Mouse (Mus musculus) limb, embryonic 14.5 days (tissue): ENCODE measurements around the gene Ifitm1. TPM values are rescaled to one million over a fixed set of nuclear protein-coding genes. Genes with fewer than 3 reads are reported as not detected.

Experiments used
- ATAC-seq: fragments of 200-750 bp; cut with Nextera tagmentation; 2 replicates; pipeline ENCODE4 v1.8.0; 2017; ENCODE audit warnings: low read depth, moderate number of reproducible peaks, moderate TSS enrichment; ENCODE audit not compliant: low FRiP score
- DNase-seq: peaks from one replicate; pipeline ENCODE4 v3.0.0-alpha.2; 2015; ENCODE audit warnings: low spot score
- H3K27ac ChIP-seq: fragments of 300-500 bp; sonication (generic); replicated peaks from 2 replicates; pipeline ENCODE4 v1.5.1; 2014; ENCODE audit warnings: low read depth, mild to moderate bottlenecking, low read length, moderate library complexity, mixed read lengths
- H3K27me3 ChIP-seq: fragments of 300-500 bp; sonication (generic); 2 replicates; pipeline ENCODE4 v1.6.1; 2014; ENCODE audit warnings: low read length, mixed read lengths; ENCODE audit not compliant: control insufficient read depth, insufficient read depth
- H3K36me3 ChIP-seq: fragments of 300-500 bp; sonication (generic); 2 replicates; pipeline ENCODE4 v1.6.1; 2014; ENCODE audit warnings: mild to moderate bottlenecking, low read length, moderate library complexity, mixed read lengths; ENCODE audit not compliant: control insufficient read depth, insufficient read depth
- H3K4me1 ChIP-seq: fragments of 300-500 bp; sonication (generic); 2 replicates; pipeline ENCODE4 v1.6.1; 2014; ENCODE audit warnings: antibody characterized with exemption, low read length, mixed read lengths; ENCODE audit not compliant: control insufficient read depth, insufficient read depth
- H3K4me2 ChIP-seq: fragments of 300-500 bp; sonication (generic); replicated peaks from 2 replicates; pipeline ENCODE4 v1.6.1; 2014; ENCODE audit warnings: low read depth, mild to moderate bottlenecking, low read length, moderate library complexity; ENCODE audit not compliant: severe bottlenecking
- H3K4me3 ChIP-seq: fragments of 300-500 bp; sonication (generic); replicated peaks from 2 replicates; pipeline ENCODE4 v1.5.1; 2014; ENCODE audit warnings: low read length
- H3K9ac ChIP-seq: fragments of 300-500 bp; sonication (generic); 2 replicates; pipeline ENCODE4 v1.6.1; 2014; ENCODE audit warnings: mild to moderate bottlenecking, low read depth, low read length, moderate library complexity; ENCODE audit not compliant: severe bottlenecking
- H3K9me3 ChIP-seq: fragments of 300-500 bp; sonication (generic); 2 replicates; pipeline ENCODE4 v1.6.1; 2016; ENCODE audit warnings: low read length; ENCODE audit not compliant: control insufficient read depth
- POLR2A ChIP-seq: fragments of 200-500 bp; IDR thresholded peaks from 2 replicates; pipeline ENCODE4 v1.8.0; 2012; ENCODE audit warnings: inconsistent platforms, mild to moderate bottlenecking, moderate library complexity, borderline replicate concordance; ENCODE audit not compliant: insufficient read depth, insufficient read length; ENCODE audit errors: extremely low read depth
- WGBS: fragments of 180-500 bp; shearing (Covaris S2); extraction: QIAGEN DNeasy Blood & Tissue Kit; methylation state at CpG from one replicate; pipeline ENCODE4 v1.1.7; 2014; 5-methylcytosine and 5-hydroxymethylcytosine counted together
- polyA plus RNA-seq, 2 experiments: library from polyadenylated mRNA; depleted of rRNA in 1 of 2; stranded (reverse) in 1 of 2; unstranded in 1 of 2; fragments of >200 nt; fragmentation: Nextera tagmentation in 1 of 2; extraction: Ambion mirVana in 1 of 2; gene quantifications; 2 replicates each; pipeline versions ENCODE4 v1.2.1 to v1.2.3; 2012 to 2014

Gene Ifitm1
- polyA plus RNA-seq, 2 experiments: 55.4 to 68.1 TPM

- DNase-seq: no peak
- Histone ChIP-seq H3K27me3 (no peaks in the 10 kb centered on the region), H3K4me1 (peaks cover 16% of the 10 kb centered on the region), H3K9ac (no peak overlapping the region), H3K4me3 (no peak overlapping the region), H3K36me3 (peaks cover 54% of the 10 kb centered on the region), H3K9me3 (no peaks in the 10 kb centered on the region), H3K4me2 (no peak overlapping the region), H3K27ac (no peak overlapping the region)
- no peak for ATAC-seq
- 91% methylated on average over 5 of the region's 5 CpGs for WGBS
- no peak for TF ChIP-seq POLR2A
Observed at GRCm38 (mm10) chr7:140945247-140945646, 21.8 kb upstream of the Ifitm1 start.

- Histone ChIP-seq H3K4me2 (no peak overlapping the region), H3K9ac (no peak overlapping the region), H3K4me3 (no peak overlapping the region), H3K9me3 (no peaks in the 10 kb centered on the region), H3K27me3 (no peaks in the 10 kb centered on the region), H3K36me3 (peaks cover 55% of the 10 kb centered on the region), H3K27ac (no peak overlapping the region), H3K4me1 (peaks cover 22% of the 10 kb centered on the region)
- DNase-seq (no peak), ATAC-seq (no peak)
- 95% methylated on average over 10 of the region's 10 CpGs for WGBS
- no peak for TF ChIP-seq POLR2A
Observed at GRCm38 (mm10) chr7:140946311-140946710, 20.7 kb upstream of the Ifitm1 start.

- Histone ChIP-seq H3K4me2 (no peak overlapping the region), H3K4me3 (no peak overlapping the region), H3K4me1 (peaks cover 28% of the 10 kb centered on the region), H3K9ac (no peak overlapping the region), H3K9me3 (no peaks in the 10 kb centered on the region), H3K27ac (no peak overlapping the region), H3K36me3 (peaks cover 55% of the 10 kb centered on the region), H3K27me3 (no peaks in the 10 kb centered on the region)
- TF ChIP-seq POLR2A: no peak
- ATAC-seq (no peak), DNase-seq (no peak)
- 56% methylated on average over 7 of the region's 7 CpGs for WGBS
Observed at GRCm38 (mm10) chr7:140946980-140947379, 20.0 kb upstream of the Ifitm1 start.

GRCm38 (mm10) chr7:140948161-140948560 lies 18.9 kb upstream of the Ifitm1 start:
- Histone ChIP-seq H3K4me3 (no peak overlapping the region), H3K4me2 (no peak overlapping the region), H3K9me3 (no peaks in the 10 kb centered on the region), H3K36me3 (peaks cover 66% of the 10 kb centered on the region), H3K27ac (no peak overlapping the region), H3K9ac (no peak overlapping the region), H3K4me1 (peaks cover 31% of the 10 kb centered on the region), H3K27me3 (no peaks in the 10 kb centered on the region)
- 92% methylated on average over 8 of the region's 8 CpGs for WGBS
- TF ChIP-seq POLR2A: no peak
- DNase-seq: no peak
- no peak for ATAC-seq

GRCm38 (mm10) chr7:140949255-140949654 lies 17.8 kb upstream of the Ifitm1 start:
- no peak overlapping the region for H3K4me2 ChIP-seq
- 81% methylated on average over 6 of the region's 6 CpGs for WGBS
- no peaks in the 10 kb centered on the region for H3K27me3 ChIP-seq
- no peaks in the 10 kb centered on the region for H3K9me3 ChIP-seq
- no peak for DNase-seq
- no peak overlapping the region for H3K4me3 ChIP-seq
- no peak overlapping the region for H3K9ac ChIP-seq
- no peak for ATAC-seq
- H3K27ac ChIP-seq: no peak overlapping the region
- no peak for TF ChIP-seq POLR2A
- H3K4me1 ChIP-seq: peaks cover 42% of the 10 kb centered on the region
- H3K36me3 ChIP-seq: peaks cover 67% of the 10 kb centered on the region
